Mouse (Mus musculus): Measurements from ENCODE around the gene Cdc42ep5. TPM values are rescaled to one million over a fixed set of nuclear protein-coding genes. Genes with fewer than 3 reads are reported as not detected.
"Not testable (repeated sequence)": the region's sequence is repeated elsewhere in the genome, so short reads cannot be mapped to it uniquely, and the experiment has no call there.

Cdc42ep5 gene
- 252 and 655 TPM in 2 replicates for polyA plus RNA-seq (2012; rRNA removed)

DNA sequence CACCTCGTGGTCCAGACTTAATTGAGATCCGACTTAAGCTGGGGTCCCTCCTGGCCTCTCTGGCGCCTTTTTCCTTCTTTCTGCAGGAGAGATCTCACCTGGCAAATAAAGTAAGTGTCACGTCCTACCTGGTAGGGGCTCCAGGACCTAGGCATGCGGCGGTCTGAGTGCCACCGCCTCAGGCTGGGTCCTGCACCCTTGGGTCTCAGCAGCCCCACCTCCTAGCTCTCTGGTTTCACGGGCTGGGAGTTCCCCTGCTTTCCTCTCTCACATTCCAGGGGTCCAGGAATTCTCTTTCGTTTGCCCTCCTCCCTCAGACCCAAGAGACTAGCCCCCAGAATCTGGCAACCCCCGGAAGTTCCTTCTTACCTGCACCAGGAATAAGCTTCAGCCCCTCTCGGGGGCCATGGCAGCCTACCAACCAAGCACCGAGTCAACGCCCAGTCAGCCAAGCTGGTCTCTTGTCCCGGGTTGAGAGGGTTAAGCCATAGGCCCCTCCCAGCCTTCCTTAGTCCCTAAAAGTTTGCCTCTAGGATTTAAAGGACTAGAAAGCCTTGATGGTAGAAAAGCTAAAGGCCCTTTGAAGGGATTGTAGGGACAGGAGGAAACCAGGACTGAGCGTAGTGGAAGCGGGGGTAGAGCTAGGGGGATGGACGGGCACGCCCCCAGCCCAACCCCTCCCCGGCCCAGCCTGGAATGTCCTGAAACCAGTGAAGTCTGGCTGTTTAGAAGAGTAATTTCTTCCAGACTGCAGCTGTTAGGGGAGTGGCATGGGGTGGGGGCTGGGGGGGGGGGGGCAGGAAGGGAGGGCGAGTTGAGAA lies at the start of gene Cdc42ep5:
Gene Cdc42ep5 (minus strand): TSS at position 771 of the 821 bp plus-strand sequence.
- H3K27ac ChIP-seq (ENCODE audit: insufficient read depth, low read depth, low read length) = peak within 1 kb of the TSS; percentile 97
- no peaks in the 10 kb centered on the region for H3K27me3 ChIP-seq (ENCODE audit: control insufficient read depth, insufficient read depth, low read length)
- WGBS = 2% methylated on average over 19 of the region's 20 CpGs
- H3K4me1 ChIP-seq (ENCODE audit: control insufficient read depth, insufficient read depth, insufficient read length, low read length) = peaks cover 5% of the 10 kb centered on the region; the same call in 1 of the 2 replicates
- peak within 1 kb of the TSS; percentile 79 for H3K4me3 ChIP-seq (ENCODE audit: low read depth, low read length)
- 0 out of 2 replicates have a peak, but pooled peaks have one; percentile 17 for TF ChIP-seq POLR2A (IDR thresholded peaks at IDR 0.05; ENCODE audit: low read depth, low read length)
- TF ChIP-seq CTCF (IDR thresholded peaks at IDR 0.05; ENCODE audit: extremely low read depth, insufficient read length, insufficient replicate concordance, low read depth, low read length) = no peak
- H3K36me3 ChIP-seq (ENCODE audit: control insufficient read depth, insufficient read depth, low read length) = peaks cover 7% of the 10 kb centered on the region; the same call in 1 of the 2 replicates

DNA sequence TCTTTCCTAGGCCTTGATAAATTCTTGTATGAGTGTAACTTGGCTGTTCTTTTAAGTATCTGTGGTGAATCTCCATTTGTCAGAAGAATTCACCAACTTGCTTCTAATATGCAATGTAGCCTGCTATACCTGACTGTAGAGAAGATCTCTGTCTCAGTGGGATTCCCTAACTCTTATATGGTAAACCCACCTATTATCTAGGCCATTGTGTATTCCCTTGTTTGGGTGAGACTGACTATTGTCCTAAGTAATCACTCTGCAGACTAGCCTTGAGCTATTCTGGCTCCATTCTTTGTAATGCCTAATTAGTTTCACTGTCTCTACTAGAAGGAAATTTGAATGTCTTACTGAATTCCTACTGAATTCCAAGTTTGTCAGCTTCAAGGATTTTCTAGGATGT lies 48.8 kb upstream of the Cdc42ep5 start:
- H3K27ac ChIP-seq (ENCODE audit: insufficient read depth, low read depth, low read length); H3K4me3 ChIP-seq (ENCODE audit: low read depth, low read length); H3K4me1 ChIP-seq (ENCODE audit: control insufficient read depth, insufficient read depth, insufficient read length, low read length); H3K27me3 ChIP-seq (ENCODE audit: control insufficient read depth, insufficient read depth, low read length); H3K36me3 ChIP-seq (ENCODE audit: control insufficient read depth, insufficient read depth, low read length): not testable (repeated sequence)

DNA sequence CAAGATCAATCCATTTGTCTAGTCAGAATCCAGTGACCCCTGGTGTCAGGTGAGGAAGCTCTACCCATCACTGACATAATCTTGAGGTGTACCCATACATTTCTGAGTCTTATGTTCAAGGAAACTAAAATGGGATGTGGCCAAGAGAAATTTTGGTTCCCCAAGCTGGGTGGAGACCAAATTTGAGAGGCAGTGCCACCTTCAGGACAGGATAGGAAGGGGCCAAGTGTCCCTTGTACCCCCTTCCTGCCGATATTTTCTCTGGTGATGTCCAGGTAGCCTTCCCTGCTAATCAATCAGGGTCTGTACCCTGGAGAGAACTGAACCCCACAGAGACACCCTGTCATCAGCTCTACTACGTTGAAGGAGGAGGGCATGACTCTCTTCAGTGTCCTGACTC lies 44.0 kb upstream of the Cdc42ep5 start:
- 22% methylated on average over 2 of the region's 2 CpGs for WGBS

DNA sequence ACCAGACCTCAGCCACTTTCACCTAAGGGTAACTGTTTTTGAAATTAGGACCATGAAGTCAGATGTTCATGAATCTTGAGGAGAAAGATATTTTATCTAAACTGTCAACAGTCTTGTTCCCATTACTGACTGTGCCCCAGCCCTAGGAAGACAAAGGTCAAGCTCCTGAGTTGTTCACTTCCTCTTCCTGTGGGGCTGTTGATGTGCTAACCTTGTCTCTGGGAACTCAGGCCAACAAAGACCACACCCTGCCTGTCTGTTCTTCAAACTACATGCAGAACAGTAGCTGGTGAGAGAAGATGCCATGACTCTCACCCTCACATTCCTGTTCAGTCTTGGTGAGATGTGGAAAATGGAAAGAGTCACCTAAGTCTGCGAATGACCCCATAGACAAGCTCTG lies 42.5 kb upstream of the Cdc42ep5 start:
- Histone ChIP-seq H3K4me3 (ENCODE audit: low read depth, low read length) (no peak overlapping the region), H3K4me1 (ENCODE audit: control insufficient read depth, insufficient read depth, insufficient read length, low read length) (peaks cover 7% of the 10 kb centered on the region; the same call in 1 of the 2 replicates), H3K27ac (ENCODE audit: insufficient read depth, low read depth, low read length) (no peak overlapping the region), H3K36me3 (ENCODE audit: control insufficient read depth, insufficient read depth, low read length) (no peaks in the 10 kb centered on the region), H3K27me3 (ENCODE audit: control insufficient read depth, insufficient read depth, low read length) (no peaks in the 10 kb centered on the region)
- TF ChIP-seq CTCF (IDR thresholded peaks at IDR 0.05; ENCODE audit: extremely low read depth, insufficient read length, insufficient replicate concordance, low read depth, low read length) = no peak
- WGBS = 93% methylated on average over 1 of the region's 1 CpGs

More for the DNA sequence above, 44.0 kb upstream of the Cdc42ep5 start:
- Histone ChIP-seq H3K4me3 (ENCODE audit: low read depth, low read length) (no peak overlapping the region), H3K36me3 (ENCODE audit: control insufficient read depth, insufficient read depth, low read length) (no peaks in the 10 kb centered on the region), H3K27me3 (ENCODE audit: control insufficient read depth, insufficient read depth, low read length) (no peaks in the 10 kb centered on the region), H3K4me1 (ENCODE audit: control insufficient read depth, insufficient read depth, insufficient read length, low read length) (peaks cover 7% of the 10 kb centered on the region; the same call in 1 of the 2 replicates), H3K27ac (ENCODE audit: insufficient read depth, low read depth, low read length) (no peak overlapping the region)
- peak; percentile 12; the same call in 1 of the 2 replicates for TF ChIP-seq CTCF (IDR thresholded peaks at IDR 0.05; ENCODE audit: extremely low read depth, insufficient read length, insufficient replicate concordance, low read depth, low read length)
- no peak for TF ChIP-seq POLR2A (IDR thresholded peaks at IDR 0.05; ENCODE audit: low read depth, low read length)

DNA sequence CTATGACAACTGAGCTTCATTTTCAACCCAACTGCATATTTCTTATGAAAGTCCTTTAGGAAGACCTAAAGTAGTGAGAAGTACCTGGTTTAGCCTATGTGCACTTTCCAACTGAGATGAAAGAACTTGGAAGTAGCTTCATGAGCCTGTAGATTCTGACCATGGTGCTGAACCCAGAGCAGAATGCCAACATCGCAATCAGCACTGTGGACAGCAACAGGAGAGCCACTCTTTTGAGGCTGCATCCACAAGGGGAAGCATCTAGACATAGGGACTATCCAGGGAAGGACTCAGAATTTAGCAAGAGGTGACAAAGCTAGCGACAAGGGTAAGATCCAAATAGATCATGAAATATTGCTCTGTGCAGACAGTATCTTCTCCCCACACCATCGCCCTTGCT lies 13.8 kb upstream of the Cdc42ep5 start:
- TF ChIP-seq CTCF (IDR thresholded peaks at IDR 0.05; ENCODE audit: extremely low read depth, insufficient read length, insufficient replicate concordance, low read depth, low read length) (no peak), POLR2A (IDR thresholded peaks at IDR 0.05; ENCODE audit: low read depth, low read length) (no peak)
- no peaks in the 10 kb centered on the region for H3K4me1 ChIP-seq (ENCODE audit: control insufficient read depth, insufficient read depth, insufficient read length, low read length)
- 43% methylated on average over 3 of the region's 3 CpGs for WGBS
- no peaks in the 10 kb centered on the region for H3K27me3 ChIP-seq (ENCODE audit: control insufficient read depth, insufficient read depth, low read length)
- H3K27ac ChIP-seq (ENCODE audit: insufficient read depth, low read depth, low read length) = no peak overlapping the region
- no peak overlapping the region for H3K4me3 ChIP-seq (ENCODE audit: low read depth, low read length)
- no peaks in the 10 kb centered on the region for H3K36me3 ChIP-seq (ENCODE audit: control insufficient read depth, insufficient read depth, low read length)

DNA sequence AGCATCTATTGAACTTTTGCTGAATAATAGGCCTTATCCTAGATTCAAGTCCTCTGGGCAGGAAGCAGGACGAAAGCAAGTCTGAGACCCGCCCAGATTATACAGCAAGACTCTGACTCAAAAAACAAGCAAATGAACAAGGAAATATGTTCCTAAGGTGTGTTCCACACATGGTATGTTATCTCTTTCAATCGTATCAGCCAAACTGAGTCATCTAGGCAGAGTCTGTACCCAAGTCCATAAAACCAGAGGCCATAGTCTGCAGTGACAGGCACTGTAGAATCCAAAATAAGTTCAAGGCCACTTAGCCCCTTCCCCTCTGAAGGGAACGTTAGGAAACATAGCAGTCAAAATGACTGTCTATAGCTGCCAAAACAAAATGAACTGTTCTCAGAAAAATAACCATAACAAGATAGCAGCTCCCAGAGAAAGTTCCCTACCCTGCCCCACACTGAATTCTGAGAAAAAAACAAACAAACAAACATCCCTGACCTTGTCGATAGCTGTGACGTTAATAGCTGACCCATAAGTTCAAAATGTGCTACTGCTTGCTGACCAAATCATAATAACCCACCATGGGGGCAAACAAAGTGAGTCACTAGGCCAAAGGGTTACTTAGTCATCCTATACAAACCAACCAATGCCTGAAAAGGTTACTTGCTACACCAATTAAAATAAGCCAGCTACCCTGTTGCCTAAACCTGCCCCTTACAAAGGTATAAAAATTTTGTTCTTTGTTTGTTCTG lies 5.7 kb upstream of the Cdc42ep5 start:
- Histone ChIP-seq H3K27ac (ENCODE audit: insufficient read depth, low read depth, low read length) (peak overlapping the region; percentile 92), H3K4me3 (ENCODE audit: low read depth, low read length) (no peak overlapping the region), H3K36me3 (ENCODE audit: control insufficient read depth, insufficient read depth, low read length) (no peaks in the 10 kb centered on the region), H3K27me3 (ENCODE audit: control insufficient read depth, insufficient read depth, low read length) (no peaks in the 10 kb centered on the region), H3K4me1 (ENCODE audit: control insufficient read depth, insufficient read depth, insufficient read length, low read length) (peaks cover 12% of the 10 kb centered on the region; the same call in 1 of the 2 replicates)
- 29% methylated on average over 6 of the region's 6 CpGs for WGBS
- no peak for TF ChIP-seq POLR2A (IDR thresholded peaks at IDR 0.05; ENCODE audit: low read depth, low read length)
- no peak for TF ChIP-seq CTCF (IDR thresholded peaks at IDR 0.05; ENCODE audit: extremely low read depth, insufficient read length, insufficient replicate concordance, low read depth, low read length)

DNA sequence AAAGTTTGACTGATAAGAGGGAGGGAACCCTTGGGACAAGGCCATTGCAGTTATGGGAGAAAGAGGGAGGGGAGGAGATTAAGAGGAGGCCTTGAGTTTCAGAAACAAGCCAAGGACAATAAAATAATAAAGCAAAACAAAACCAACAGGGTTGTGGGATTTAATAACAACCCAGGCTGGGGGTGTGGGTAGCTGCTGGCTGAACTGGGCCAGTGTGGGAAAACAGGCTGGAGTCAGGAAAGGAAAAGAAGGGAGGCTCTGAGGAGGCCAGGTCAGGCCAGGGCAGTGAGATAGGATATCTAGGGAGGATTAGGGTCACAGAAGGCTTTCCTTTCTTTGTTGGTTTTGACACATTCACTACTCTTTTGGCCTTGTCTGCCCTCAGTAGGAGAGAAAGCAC lies 2.4 kb upstream of the Cdc42ep5 start:
- no peaks in the 10 kb centered on the region for H3K27me3 ChIP-seq (ENCODE audit: control insufficient read depth, insufficient read depth, low read length)
- H3K27ac ChIP-seq (ENCODE audit: insufficient read depth, low read depth, low read length) = peak overlapping the region; percentile 57
- no peak for TF ChIP-seq POLR2A (IDR thresholded peaks at IDR 0.05; ENCODE audit: low read depth, low read length)
- no peak for TF ChIP-seq CTCF (IDR thresholded peaks at IDR 0.05; ENCODE audit: extremely low read depth, insufficient read length, insufficient replicate concordance, low read depth, low read length)
- peaks cover 12% of the 10 kb centered on the region; the same call in 1 of the 2 replicates for H3K4me1 ChIP-seq (ENCODE audit: control insufficient read depth, insufficient read depth, insufficient read length, low read length)
- H3K36me3 ChIP-seq (ENCODE audit: control insufficient read depth, insufficient read depth, low read length) = 0 out of 2 replicates have a peak, but pooled peaks cover 3% of the 10 kb centered on the region
- no peak overlapping the region for H3K4me3 ChIP-seq (ENCODE audit: low read depth, low read length)
